Mouse (Mus musculus) G1E (cell line): ENCODE data around the gene Slc13a4. TPM values are rescaled to one million over a fixed set of nuclear protein-coding genes. Genes with fewer than 3 reads are reported as not detected.

Experiments used
- ATAC-seq: 2 replicates; pipeline ENCODE4 v1.8.0; 2016; ENCODE audit warnings: mild to moderate bottlenecking; ENCODE audit not compliant: insufficient number of reproducible peaks, poor library complexity, low FRiP score, severe bottlenecking; ENCODE audit errors: extremely low read depth
- DNase-seq: peaks from one replicate; pipeline ENCODE4 v3.0.0; 2012; ENCODE audit warnings: low spot score
- H3K27me3 ChIP-seq: 2 replicates; pipeline ENCODE4 v1.6.1; 2012; ENCODE audit warnings: mild to moderate bottlenecking, low read length, inconsistent platforms; ENCODE audit not compliant: insufficient read depth
- H3K36me3 ChIP-seq: replicated peaks from 2 replicates; pipeline ENCODE3; 2012; ENCODE audit warnings: mild to moderate bottlenecking, inconsistent platforms
- H3K4me1 ChIP-seq: 2 replicates; pipeline ENCODE4 v1.6.1; 2012; ENCODE audit warnings: low read depth, low read length, inconsistent platforms, mixed read lengths; ENCODE audit not compliant: insufficient read depth
- H3K4me3 ChIP-seq: 2 replicates; pipeline ENCODE4 v1.5.1; 2012; ENCODE audit warnings: low read depth, mild to moderate bottlenecking, inconsistent platforms, low read length, moderate library complexity, mixed read lengths
- H3K9me3 ChIP-seq: replicated peaks from 2 replicates; pipeline ENCODE4 v1.6.1; 2012; ENCODE audit warnings: inconsistent platforms
- CTCF ChIP-seq: IDR thresholded peaks from 2 replicates; pipeline ENCODE4 v1.5.1; 2012; ENCODE audit warnings: low read depth, low read length, inconsistent platforms, mixed read lengths
- GATA1 ChIP-seq: IDR thresholded peaks from 2 replicates; pipeline ENCODE4 v1.6.1; 2012; ENCODE audit warnings: borderline replicate concordance, low read length, inconsistent platforms, mixed read lengths
- GATA2 ChIP-seq: IDR thresholded peaks from 2 replicates; pipeline ENCODE4 v1.6.1; 2012; ENCODE audit warnings: low read depth, low read length, inconsistent platforms, borderline replicate concordance
- POLR2AphosphoS5 ChIP-seq: IDR thresholded peaks from 2 replicates; pipeline ENCODE4 v1.6.1; 2012; ENCODE audit warnings: low read depth, low read length, inconsistent platforms; ENCODE audit not compliant: insufficient replicate concordance
- TAL1 ChIP-seq: conservative IDR thresholded peaks from 2 replicates; pipeline ENCODE4 v1.6.1; 2012; ENCODE audit warnings: low read depth, low read length, inconsistent platforms, mixed read lengths
- polyA plus RNA-seq: library from polyadenylated mRNA; stranded (reverse); fragments of >175 nt; gene quantifications from 2 replicates; pipeline ENCODE4 v1.2.3, GENCODE M21; 2012
- total RNA-seq, 2 experiments: library from RNA; stranded (forward) in 1 of 2; stranded (reverse) in 1 of 2; fragments of 200-1000 nt in 1 of 2; fragments of >200 nt in 1 of 2; fragmentation: Nextera tagmentation in 1 of 2; gene quantifications; 2 replicates each; pipeline ENCODE4 v1.2.3; 2014 to 2017

Gene Slc13a4
- total RNA-seq (2014; fragmentation: Nextera tagmentation): not detected in 2 replicates
- 0.05 and 0.17 TPM in 2 replicates for total RNA-seq (2017)
- not detected in 2 replicates for polyA plus RNA-seq

DNA sequence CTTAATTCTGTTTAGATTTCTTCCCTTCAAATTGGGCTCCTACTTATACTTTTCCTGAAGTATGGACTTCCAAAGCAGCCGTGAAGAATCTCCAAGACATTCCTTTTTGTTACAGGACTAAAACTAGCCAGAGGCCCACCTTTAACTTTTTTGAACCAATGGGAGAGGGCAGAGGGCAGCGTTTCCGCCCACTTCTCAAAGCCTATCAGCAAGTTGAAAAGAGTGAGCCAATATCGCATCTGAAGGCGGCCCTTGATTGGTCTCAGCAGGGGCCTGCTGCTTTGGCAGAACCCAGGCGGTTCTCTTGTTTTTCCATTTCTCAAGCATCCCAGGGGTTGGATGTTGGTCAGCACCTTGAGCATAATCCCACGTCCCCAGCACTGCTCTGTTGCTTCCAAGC is at the start of gene Slc13a4:
Gene Slc13a4, minus strand, starts transcription at position 95 of the 400 bp plus-strand sequence.
- peaks cover 37% of the 10 kb centered on the region for H3K27me3 ChIP-seq
- DNase-seq: no peak
- H3K4me1 ChIP-seq: no peaks in the 10 kb centered on the region
- TF ChIP-seq POLR2AphosphoS5 (no peak), GATA2 (no peak), CTCF (no peak), GATA1 (no peak), TAL1 (no peak)
- H3K4me3 ChIP-seq: no peak within 1 kb of the TSS
- no peaks in the 10 kb centered on the region for H3K36me3 ChIP-seq
- H3K9me3 ChIP-seq: no peaks in the 10 kb centered on the region
- no peak for ATAC-seq

- DNase-seq (no peak), ATAC-seq (no peak)
- Histone ChIP-seq H3K9me3 (no peaks in the 10 kb centered on the region), H3K27me3 (peaks cover 27% of the 10 kb centered on the region), H3K4me1 (peaks cover 9% of the 10 kb centered on the region; the same call in 1 of the 2 replicates), H3K4me3 (no peak overlapping the region), H3K36me3 (no peaks in the 10 kb centered on the region)
- TF ChIP-seq CTCF: no peak
- TF ChIP-seq GATA2: no peak
- TF ChIP-seq POLR2AphosphoS5: no peak
- no peak for TF ChIP-seq GATA1
- TF ChIP-seq TAL1: no peak
Measured at GRCm38 (mm10) chr6:35355320-35355719, 47.4 kb upstream of the Slc13a4 start.

- Histone ChIP-seq H3K4me1 (peaks cover 9% of the 10 kb centered on the region; the same call in 1 of the 2 replicates), H3K9me3 (no peaks in the 10 kb centered on the region), H3K4me3 (no peak overlapping the region), H3K36me3 (no peaks in the 10 kb centered on the region), H3K27me3 (peaks cover 31% of the 10 kb centered on the region)
- ATAC-seq (no peak), DNase-seq (no peak)
- TF ChIP-seq POLR2AphosphoS5 (no peak), GATA2 (no peak), CTCF (no peak), GATA1 (no peak), TAL1 (no peak)
Measured at GRCm38 (mm10) chr6:35354622-35354998, 46.7 kb upstream of the Slc13a4 start.

DNA sequence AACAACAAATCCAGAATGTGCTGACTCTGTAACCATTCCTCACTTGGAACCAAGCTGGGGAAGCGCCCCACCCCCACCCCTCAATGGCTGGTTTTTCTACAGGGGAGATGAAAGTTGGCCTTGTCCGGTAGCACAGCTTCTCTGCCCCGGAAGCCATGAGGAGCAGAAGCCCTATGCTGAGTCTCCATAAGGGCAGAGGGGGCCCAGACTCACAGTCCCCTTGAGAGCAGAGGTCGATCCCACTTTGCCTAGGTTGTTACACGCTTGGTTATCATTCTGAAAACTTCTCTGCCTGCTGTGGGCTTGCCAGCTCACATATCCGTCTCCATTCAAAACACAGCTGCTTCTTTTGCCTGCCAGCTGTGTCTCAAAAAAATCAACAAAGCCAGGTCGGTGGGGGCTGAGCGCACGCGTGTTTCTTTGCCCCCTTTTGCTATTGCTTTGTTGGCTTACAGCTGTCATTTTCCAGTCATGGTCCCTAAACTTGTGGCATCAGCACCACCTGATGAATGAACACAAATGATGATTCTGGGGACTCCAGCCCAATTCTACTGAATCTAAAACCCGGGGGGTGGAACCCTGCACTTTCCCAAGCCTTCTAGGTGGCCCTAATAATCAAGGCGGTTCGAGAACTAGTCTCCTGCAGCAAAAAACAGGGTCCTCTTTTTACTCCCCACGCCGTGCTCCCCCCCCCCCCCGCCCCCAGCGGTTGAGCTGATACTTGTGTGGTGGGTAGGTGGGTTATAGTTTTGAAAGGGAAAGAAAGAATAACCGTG is 46.1 kb upstream of the Slc13a4 start:
- no peak for TF ChIP-seq POLR2AphosphoS5
- TF ChIP-seq CTCF: no peak
- no peak for TF ChIP-seq GATA2
- no peak for TF ChIP-seq TAL1
- TF ChIP-seq GATA1: no peak
- ATAC-seq: no peak
- H3K9me3 ChIP-seq: no peaks in the 10 kb centered on the region
- H3K27me3 ChIP-seq: peaks cover 29% of the 10 kb centered on the region
- no peak overlapping the region for H3K4me3 ChIP-seq
- no peak for DNase-seq
- peaks cover 9% of the 10 kb centered on the region; the same call in 1 of the 2 replicates for H3K4me1 ChIP-seq
- H3K36me3 ChIP-seq: no peaks in the 10 kb centered on the region

DNA sequence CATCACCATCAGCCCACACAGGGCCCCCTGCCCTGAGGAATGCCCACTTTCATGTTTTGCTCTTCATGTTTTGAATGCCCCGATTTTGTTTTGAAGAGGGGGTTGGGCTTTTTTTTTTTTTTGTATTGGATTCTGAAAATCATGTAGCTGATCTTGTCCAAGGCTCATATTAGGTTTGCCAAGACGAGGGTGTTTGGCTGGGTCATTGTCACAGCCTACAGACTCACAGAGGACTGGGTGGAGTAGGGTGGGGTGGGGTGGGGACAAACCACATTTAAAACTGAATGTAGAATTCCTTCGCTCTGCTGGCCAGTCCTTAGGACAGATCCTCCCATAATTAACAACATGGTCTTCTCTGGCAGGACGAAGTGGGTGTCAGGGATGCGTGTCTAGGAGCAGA is 45.5 kb upstream of the Slc13a4 start:
- Histone ChIP-seq H3K27me3 (peaks cover 26% of the 10 kb centered on the region), H3K4me1 (peaks cover 9% of the 10 kb centered on the region; the same call in 1 of the 2 replicates), H3K9me3 (no peaks in the 10 kb centered on the region), H3K4me3 (no peak overlapping the region), H3K36me3 (no peaks in the 10 kb centered on the region)
- no peak for DNase-seq
- TF ChIP-seq GATA1: no peak
- no peak for TF ChIP-seq POLR2AphosphoS5
- TF ChIP-seq TAL1: no peak
- no peak for TF ChIP-seq GATA2
- no peak for TF ChIP-seq CTCF
- ATAC-seq: no peak

GRCm38 (mm10) chr6:35352867-35353266 is 44.9 kb upstream of the Slc13a4 start:
- peaks cover 25% of the 10 kb centered on the region for H3K27me3 ChIP-seq
- peaks cover 9% of the 10 kb centered on the region; the same call in 1 of the 2 replicates for H3K4me1 ChIP-seq
- H3K9me3 ChIP-seq: no peaks in the 10 kb centered on the region
- H3K4me3 ChIP-seq: no peak overlapping the region
- TF ChIP-seq GATA1 (no peak), TAL1 (no peak), GATA2 (no peak), POLR2AphosphoS5 (no peak), CTCF (no peak)
- H3K36me3 ChIP-seq: no peaks in the 10 kb centered on the region
- DNase-seq (no peak), ATAC-seq (no peak)
